Mouse (Mus musculus) brain, adult 2 months (tissue): ENCODE results near the gene Hmmr.
A peak's percentile ranks its signal among the peaks of the same experiment; 100 is the strongest.
"Not testable (repeated sequence)": the region's sequence is repeated elsewhere in the genome, so short reads cannot be mapped to it uniquely, and the experiment has no call there.

Experiments used
- DNase-seq: peaks from one replicate; pipeline ENCODE4 v3.0.0; 2011; ENCODE audit warnings: low read depth, low spot score

Gene Hmmr

DNA sequence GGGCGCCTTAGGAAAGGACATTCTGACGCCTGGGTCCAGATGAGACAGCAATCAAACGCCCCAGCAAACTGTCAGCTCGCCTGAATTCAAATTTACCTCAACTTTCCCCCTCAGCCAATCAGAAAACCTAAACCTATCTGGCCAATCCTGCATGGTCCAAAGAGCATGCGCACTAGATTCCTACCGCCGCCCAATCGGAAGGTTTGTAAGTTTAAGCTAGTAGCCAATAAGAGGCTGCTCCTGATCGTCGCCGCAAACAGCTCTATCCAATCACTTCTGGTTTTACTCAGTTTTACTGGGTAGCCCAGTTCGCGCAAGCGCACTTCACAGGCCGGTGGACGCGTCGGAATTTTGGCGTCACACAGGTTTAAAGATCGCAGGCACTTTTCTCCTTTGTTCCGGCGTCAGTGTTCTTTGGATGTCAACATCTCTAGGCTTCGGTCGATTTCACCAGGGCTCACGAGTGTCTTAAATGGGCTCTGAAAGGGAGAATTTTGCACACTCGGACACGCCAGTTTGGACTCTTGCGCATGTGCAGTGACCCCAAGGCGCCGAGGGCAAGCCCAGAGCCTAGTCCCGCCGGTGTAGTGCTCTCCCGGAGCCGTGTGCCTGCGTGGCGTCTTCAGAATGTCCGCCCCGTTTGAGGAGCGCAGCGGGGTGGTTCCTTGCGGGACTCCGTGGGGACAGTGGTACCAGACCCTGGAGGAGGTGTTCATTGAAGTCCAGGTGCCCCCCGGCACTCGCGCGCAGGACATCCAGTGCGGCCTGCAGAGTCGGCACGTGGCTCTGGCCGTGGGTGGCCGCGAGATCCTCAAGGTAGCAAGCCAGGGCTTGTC, at the start of gene Hmmr, which contains the start of gene Nudcd2:
TSS of gene Hmmr (minus strand) at position 84 of the 836 bp plus-strand sequence.
TSS of gene Nudcd2 (plus strand) at position 329 of the 836 bp plus-strand sequence.
- peak; percentile 99 for DNase-seq

DNA sequence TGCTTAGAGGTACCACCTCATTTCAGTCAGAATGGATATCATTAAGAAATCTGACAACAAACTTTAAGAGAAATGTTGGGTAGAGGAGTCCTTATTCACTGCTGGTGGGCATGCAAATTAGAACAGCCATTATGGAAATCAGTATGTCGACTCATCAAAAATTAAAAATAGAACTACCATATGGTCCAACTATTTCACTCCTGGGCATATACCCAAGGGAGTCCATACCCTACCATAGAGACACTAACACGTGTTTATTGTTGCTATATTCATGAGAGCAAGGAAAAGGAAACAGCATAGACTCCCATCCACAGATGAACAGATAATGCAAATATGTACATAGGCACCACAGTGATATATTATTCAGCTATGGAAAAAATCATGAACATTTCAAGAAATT, 48.6 kb upstream of the Hmmr start:
- peak; percentile 16 for DNase-seq

DNA sequence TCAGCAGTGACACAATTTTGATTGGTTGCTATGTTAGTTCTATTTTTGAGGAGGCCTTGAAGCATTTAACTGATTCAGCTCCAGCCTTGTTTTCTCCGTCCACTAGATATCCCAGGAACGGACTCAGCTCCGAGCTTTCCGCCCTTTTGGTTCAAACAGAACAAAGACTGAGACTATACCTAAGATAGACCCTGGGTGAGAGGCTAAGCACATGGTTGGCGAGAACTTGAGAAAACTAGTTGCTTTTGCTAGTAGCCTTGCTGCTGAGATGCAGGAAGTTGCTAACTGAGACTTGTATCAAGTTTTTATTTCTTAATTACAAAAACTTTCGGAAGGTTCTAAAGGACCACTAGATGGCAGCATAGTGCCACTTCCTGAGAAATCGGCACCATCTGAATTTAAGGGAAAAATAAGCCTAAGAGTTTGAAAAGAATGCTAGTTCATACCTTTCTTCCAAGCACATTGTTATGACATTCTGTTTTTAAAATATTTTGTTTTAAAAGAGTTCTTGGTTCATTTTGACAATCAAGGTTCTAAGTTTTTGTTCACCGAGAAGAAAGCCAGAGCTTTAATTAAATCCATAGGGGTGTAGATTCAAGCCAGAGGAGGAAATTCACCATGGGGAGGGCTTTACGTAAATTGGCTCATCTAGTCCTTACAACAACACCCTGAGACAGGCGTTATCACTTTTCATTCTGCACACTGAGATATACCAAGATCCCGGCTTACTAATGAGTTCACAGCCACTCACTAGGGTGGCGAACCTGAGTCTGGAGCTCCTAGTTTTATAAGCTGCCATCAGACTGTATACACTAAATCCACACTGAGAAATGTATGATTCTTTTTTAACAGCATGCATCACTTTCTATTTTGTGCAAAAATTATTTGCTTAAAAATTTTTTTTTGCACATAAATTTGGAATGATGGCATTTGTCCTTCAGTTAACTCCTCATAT, 42.4 kb upstream of the Hmmr start:
- DNase-seq = peak; percentile 80

DNA sequence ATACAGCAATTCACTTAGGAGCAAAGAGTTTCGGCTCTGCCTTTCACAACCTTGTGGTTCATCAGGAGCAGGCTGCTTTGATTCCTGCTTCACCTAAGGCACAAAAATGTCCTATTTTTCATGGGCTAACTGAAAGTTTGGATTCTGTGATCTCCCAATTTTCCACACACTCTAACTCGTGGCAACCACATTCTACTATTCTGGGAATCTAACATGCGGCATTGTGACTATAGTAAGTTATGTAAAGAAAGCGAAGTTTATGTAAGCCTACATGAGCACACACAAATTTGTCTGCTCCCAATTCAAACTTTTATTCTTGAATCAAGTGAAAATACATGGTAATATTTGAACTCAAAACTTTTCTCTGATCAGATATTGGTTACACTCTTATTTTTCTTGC, 31.5 kb upstream of the Hmmr start:
- peak; percentile 64 for DNase-seq

DNA sequence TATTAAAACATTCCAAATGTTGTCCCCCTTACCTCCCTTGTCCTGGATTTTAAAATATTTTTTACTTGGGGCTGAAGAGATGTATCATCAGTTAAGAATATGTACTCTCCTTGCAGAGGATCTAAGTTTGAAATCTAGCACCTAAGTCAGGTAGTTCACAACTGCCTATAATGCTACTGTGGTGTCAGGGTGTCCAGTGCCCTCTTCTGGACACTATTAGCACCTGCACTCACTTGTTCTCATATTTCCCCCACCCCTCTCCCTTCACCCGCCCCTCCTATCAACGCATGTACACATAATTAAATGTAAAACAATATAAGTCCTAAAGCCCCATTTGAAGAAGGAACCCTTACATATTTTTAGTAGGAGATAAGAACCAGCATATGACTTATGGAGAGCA, 30.2 kb upstream of the Hmmr start:
- no peak for DNase-seq

- peak; percentile 69 for DNase-seq
These were observed 26.7 kb upstream of the Hmmr start for GRCm38 (mm10) chr11:40759896-40760295.

- DNase-seq = no peak
These were observed 22.7 kb upstream of the Hmmr start for GRCm38 (mm10) chr11:40755968-40756367.

- peak; percentile 100 for DNase-seq
These were observed 21.9 kb upstream of the Hmmr start, which contains the start of gene Ccng1 for GRCm38 (mm10) chr11:40755109-40755627. Ccng1 (minus strand) TSS chr11:40755311.

DNA sequence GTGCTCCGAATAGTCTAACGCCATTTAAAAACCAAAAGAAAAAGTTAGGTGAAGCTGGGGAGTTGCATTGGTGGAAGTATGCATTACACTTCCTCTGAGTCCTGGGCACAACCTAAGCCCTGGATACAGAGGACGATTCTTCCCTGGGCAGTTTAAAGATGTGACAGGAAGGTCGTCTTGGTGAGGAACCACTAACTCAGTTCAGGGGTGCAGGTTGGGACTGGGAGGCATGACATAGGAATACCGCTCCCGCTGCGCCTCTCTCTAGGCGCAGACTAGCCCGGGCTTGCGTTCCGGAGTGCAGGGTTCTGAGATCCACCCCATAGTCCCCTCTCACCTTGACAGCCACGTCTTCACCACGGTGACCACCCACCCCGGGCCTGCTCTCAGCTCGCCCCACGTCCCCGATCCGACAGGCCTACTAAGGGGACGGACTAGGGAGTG, 21.5 kb upstream of the Hmmr start:
- DNase-seq = peak; percentile 40

GRCm38 (mm10) chr11:40753836-40754235, 20.6 kb upstream of the Hmmr start:
- no peak for DNase-seq

DNA sequence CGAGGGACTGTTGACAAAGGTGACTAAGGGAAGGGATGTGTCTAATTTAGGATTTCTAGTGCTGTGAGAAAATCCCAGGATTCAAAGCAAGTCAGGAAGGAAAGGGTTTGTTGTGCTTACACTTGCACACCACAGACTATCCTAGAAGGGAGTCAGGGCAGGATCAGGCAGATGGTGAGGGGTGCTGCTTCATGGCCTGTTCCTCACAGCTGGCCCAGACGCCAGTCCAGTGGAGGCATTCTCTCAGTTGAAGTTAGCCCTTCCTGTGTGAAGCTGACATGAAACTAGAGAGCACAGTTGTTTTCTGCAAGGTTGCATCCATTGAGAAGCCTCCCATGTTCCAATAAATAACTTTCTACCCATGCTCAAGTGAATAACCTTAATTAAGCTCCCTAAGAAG, 14.5 kb upstream of the Hmmr start:
- DNase-seq = no peak

GRCm38 (mm10) chr11:40746361-40746760, 13.1 kb upstream of the Hmmr start:
- no peak for DNase-seq

- DNase-seq = no peak
These were observed 11.1 kb upstream of the Hmmr start for GRCm38 (mm10) chr11:40744348-40744747.

DNA sequence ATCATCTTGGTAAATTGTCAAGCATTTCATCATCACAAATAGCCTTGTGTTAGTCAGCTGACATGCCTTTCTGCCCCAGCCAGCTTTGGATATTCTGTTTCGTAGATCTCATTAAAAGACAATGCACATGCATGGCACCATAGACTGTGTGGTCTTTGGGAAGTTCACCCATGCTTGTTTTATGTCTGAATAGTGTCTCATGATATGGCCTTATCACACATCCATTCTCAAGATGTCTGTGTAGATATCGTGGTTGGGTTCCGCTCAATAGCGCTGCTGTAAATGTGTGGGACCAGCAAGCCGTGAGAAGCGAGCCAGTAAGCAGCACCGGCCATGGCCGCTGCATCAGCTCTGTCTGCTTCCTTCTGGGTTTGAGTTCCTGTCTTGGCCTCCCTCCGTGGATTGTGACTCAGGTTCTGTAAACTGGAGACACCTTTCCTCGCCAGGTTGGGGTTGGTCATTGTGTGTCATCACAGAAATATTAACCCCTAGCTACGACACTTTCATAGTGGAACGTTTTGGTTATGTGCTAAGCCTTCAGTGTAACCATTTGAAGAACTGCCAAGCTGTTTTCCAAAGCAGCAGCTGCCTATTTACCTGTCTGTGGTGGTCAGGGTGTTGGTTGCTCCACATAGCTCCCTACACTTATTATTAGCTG, 8.5 kb upstream of the Hmmr start:
- DNase-seq = no peak

DNA sequence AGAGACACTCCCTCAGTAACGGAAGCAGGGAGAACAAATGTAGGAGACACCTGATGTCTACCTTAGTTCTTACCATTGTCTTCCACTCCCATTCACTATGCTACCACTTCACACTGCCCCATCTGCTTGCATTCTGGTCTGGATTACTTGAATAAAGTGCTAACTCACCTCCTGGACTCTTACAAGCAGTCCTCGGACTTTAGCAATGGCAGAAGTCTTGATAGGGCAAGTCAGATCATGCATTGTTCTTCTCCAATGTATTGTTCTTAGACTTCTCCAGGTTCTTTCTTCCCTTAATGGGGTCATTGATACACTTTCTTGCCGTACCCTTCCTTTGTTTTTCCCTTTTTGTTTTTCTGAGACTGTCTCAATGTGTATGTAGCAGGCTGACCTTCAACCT, 4.1 kb upstream of the Hmmr start:
- no peak for DNase-seq

GRCm38 (mm10) chr11:40734251-40734752, 1.1 kb upstream of the Hmmr start:
- no peak for DNase-seq

- no peak for DNase-seq
These were observed 254 bp downstream of the Hmmr start for GRCm38 (mm10) chr11:40732997-40733338.

- no peak for DNase-seq
These were observed 14.9 kb downstream of the Hmmr start for GRCm38 (mm10) chr11:40718324-40718723.

- peak; percentile 40 for DNase-seq
These were observed 17.7 kb downstream of the Hmmr start for GRCm38 (mm10) chr11:40715524-40715923.

DNA sequence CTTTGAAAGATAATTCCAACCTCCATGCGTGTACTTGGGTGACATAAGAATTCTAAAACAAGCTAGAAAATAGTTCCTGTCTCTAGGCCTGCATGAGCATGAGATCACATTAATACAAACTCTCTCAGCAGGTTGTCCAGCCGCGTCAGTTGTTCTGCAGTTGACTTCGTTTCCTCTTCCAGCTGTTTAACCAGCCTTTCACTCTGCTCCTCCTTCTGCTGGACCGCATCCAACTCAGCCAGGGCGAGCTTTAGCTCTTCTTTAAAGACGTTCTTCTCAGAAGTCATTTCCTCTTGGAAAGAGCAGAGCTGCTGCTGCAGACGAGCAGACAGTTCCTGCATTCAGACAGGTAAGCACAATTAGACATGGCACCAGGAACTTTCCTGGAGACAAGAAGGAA, 19.4 kb downstream of the Hmmr start:
- DNase-seq = peak; percentile 16

- not testable (repeated sequence) for DNase-seq
These were observed 23.3 kb downstream of the Hmmr start for GRCm38 (mm10) chr11:40709899-40710298.
